ENCODE assay signal across 8 mouse cellular contexts in the genomic region with DNA sequence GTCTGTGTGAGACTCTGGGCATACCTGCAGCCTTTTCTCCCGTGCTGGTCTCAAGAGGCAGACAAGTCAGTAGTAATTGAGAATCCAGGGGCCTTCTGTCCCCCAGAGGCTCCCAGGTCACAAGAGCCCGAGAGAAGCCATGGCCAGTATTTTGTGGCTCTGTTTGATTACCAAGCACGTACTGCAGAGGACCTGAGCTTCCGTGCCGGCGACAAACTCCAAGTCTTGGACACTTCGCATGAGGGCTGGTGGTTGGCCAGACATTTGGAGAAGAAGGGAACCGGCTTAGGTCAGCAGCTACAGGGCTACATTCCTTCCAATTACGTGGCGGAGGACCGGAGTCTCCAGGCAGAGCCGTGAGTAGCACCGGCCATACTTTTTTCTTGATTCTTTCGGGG. TPM values are rescaled to one million over a fixed set of nuclear protein-coding genes. Genes with fewer than 3 reads are reported as not detected.
DNase-seq lines count a peak whose midpoint lies in the region; ATAC-seq and TF ChIP-seq lines count a peak whose summit lies in the region.

No protein-coding gene starts in this region.

- no peak overlapping the region for H3K4me2 ChIP-seq in midbrain, embryonic 11.5 days
- H3K4me2 ChIP-seq in midbrain, embryonic 16.5 days (ENCODE audit: low read length): no peak overlapping the region
- peak overlapping the region; percentile 58 for H3K4me2 ChIP-seq in lung, postnatal 0 days (replicated peaks; ENCODE audit: low read depth, low read length)

- no peaks in the 10 kb centered on the region for H3K4me1 ChIP-seq in midbrain, embryonic 11.5 days (ENCODE audit: control insufficient read depth, insufficient read depth, low read length)
- no peaks in the 10 kb centered on the region for H3K4me1 ChIP-seq in midbrain, embryonic 16.5 days (ENCODE audit: control insufficient read depth, insufficient read depth, low read length)
- H3K4me1 ChIP-seq in lung, postnatal 0 days (ENCODE audit: insufficient read depth, low read depth, low read length): no peaks in the 10 kb centered on the region
- H3K4me1 ChIP-seq in thymus, adult 2 months (replicated peaks; ENCODE audit: control insufficient read depth, insufficient read depth, low read length): no peaks in the 10 kb centered on the region

- no peak overlapping the region for H3K27ac ChIP-seq in midbrain, embryonic 11.5 days (ENCODE audit: low read depth, low read length)
- H3K27ac ChIP-seq in midbrain, embryonic 16.5 days (ENCODE audit: low read length): no peak overlapping the region
- H3K27ac ChIP-seq in lung, postnatal 0 days (ENCODE audit: low read length): peak overlapping the region; percentile 85
- H3K27ac ChIP-seq in thymus, adult 2 months (ENCODE audit: control insufficient read depth, insufficient read depth, low read length): no peak overlapping the region

- no peaks in the 10 kb centered on the region for H3K27me3 ChIP-seq in midbrain, embryonic 11.5 days (ENCODE audit: control insufficient read depth, insufficient read depth, low read length)
- H3K27me3 ChIP-seq in midbrain, embryonic 16.5 days (ENCODE audit: control insufficient read depth, insufficient read depth, low read depth, low read length): no peaks in the 10 kb centered on the region
- no peaks in the 10 kb centered on the region for H3K27me3 ChIP-seq in lung, postnatal 0 days (replicated peaks; ENCODE audit: insufficient read depth, low read length)
- no peaks in the 10 kb centered on the region for H3K27me3 ChIP-seq in thymus, adult 2 months (ENCODE audit: control insufficient read depth, insufficient read depth, low read length)

- TF ChIP-seq CTCF in lung, postnatal 0 days (IDR thresholded peaks at IDR 0.05): no peak
- TF ChIP-seq CTCF in thymus, adult 2 months (IDR thresholded peaks at IDR 0.05; ENCODE audit: borderline replicate concordance, control insufficient read depth, extremely low read depth, insufficient read depth, low read length, poor library complexity): no peak

- WGBS in midbrain, embryonic 11.5 days: 83% methylated on average over 14 of the region's 14 CpGs
- 87% methylated on average over 14 of the region's 14 CpGs for WGBS in midbrain, embryonic 16.5 days
- WGBS in lung, postnatal 0 days: 44% methylated on average over 14 of the region's 14 CpGs
- 71% methylated on average over 14 of the region's 14 CpGs for WGBS in thymus, adult 2 months

- no peak overlapping the region for H3K4me3 ChIP-seq in midbrain, embryonic 11.5 days (ENCODE audit: low read depth, low read length)
- H3K4me3 ChIP-seq in midbrain, embryonic 16.5 days (ENCODE audit: low read depth, low read length): no peak overlapping the region
- H3K4me3 ChIP-seq in lung, postnatal 0 days (ENCODE audit: low read depth, low read length): peak overlapping the region; percentile 41
- no peak overlapping the region for H3K4me3 ChIP-seq in thymus, adult 2 months (ENCODE audit: control insufficient read depth, insufficient read depth, low read length)

- H3K36me3 ChIP-seq in midbrain, embryonic 11.5 days (ENCODE audit: control insufficient read depth, insufficient read depth, low read length): no peaks in the 10 kb centered on the region
- H3K36me3 ChIP-seq in midbrain, embryonic 16.5 days (ENCODE audit: control insufficient read depth, insufficient read depth, low read length): no peaks in the 10 kb centered on the region
- no peaks in the 10 kb centered on the region for H3K36me3 ChIP-seq in lung, postnatal 0 days (ENCODE audit: insufficient read depth, low read length)
- no peaks in the 10 kb centered on the region for H3K36me3 ChIP-seq in thymus, adult 2 months (ENCODE audit: control insufficient read depth, insufficient read depth, low read length)

- peak; percentile 85 for DNase-seq in midbrain, embryonic 11.5 days (ENCODE audit: low spot score, missing footprints)
- peak; percentile 36 for DNase-seq in gastrocnemius, postnatal 14 days
- DNase-seq in kidney, adult 8-10 months: peak; percentile 17 to 46
- peak; percentile 61 for DNase-seq in lung, postnatal 0 days (ENCODE audit: low spot score)
- DNase-seq in c-Kit-positive CD71-positive TER-119-positive erythroid progenitor cells, embryonic 14.5 days (ENCODE audit: low spot score): no peak
- no peak for DNase-seq in thymus, adult 2 months
- DNase-seq in right cerebral cortex, postnatal 36 days (ENCODE audit: low spot score in 2 of 2): no peak

- no peak for TF ChIP-seq POLR2A in thymus, adult 2 months (IDR thresholded peaks at IDR 0.05; ENCODE audit: control insufficient read depth, extremely low read depth, insufficient read depth, low read length, poor library complexity)

- no peak for ATAC-seq in midbrain, embryonic 11.5 days (ENCODE audit: low FRiP score)
- no peak for ATAC-seq in midbrain, embryonic 16.5 days
- ATAC-seq in lung, postnatal 0 days: peak; percentile 72

- intact Hi-C loops in gastrocnemius, postnatal 14 days (cut with DNase I; ENCODE audit: low total_unique reads): no loop called here

- no peak overlapping the region for H3K9ac ChIP-seq in midbrain, embryonic 11.5 days (ENCODE audit: low read length)
- H3K9ac ChIP-seq in midbrain, embryonic 16.5 days (ENCODE audit: low read depth, low read length): no peak overlapping the region
- peak overlapping the region; percentile 36 for H3K9ac ChIP-seq in lung, postnatal 0 days (replicated peaks; ENCODE audit: low read depth)

- TF ChIP-seq EP300 in lung, postnatal 0 days (IDR thresholded peaks at IDR 0.05): no peak

- H3K9me3 ChIP-seq in midbrain, embryonic 11.5 days (ENCODE audit: control insufficient read depth, low read length): no peaks in the 10 kb centered on the region
- no peaks in the 10 kb centered on the region for H3K9me3 ChIP-seq in midbrain, embryonic 16.5 days (replicated peaks; ENCODE audit: control insufficient read depth, low read length, poor library complexity, severe bottlenecking)
- H3K9me3 ChIP-seq in lung, postnatal 0 days (ENCODE audit: low read length): no peaks in the 10 kb centered on the region

RNA-seq across cellular contexts. Expression of a gene that starts 0.8 kb away (rescaled TPM):
- 1.9 and 2.0 TPM in 2 replicates for polyA plus RNA-seq in midbrain, embryonic 11.5 days (2014; fragmentation: Nextera tagmentation; extraction: Ambion mirVana)
- 0.33 and 0.47 TPM in 2 replicates for polyA plus RNA-seq in midbrain, embryonic 16.5 days (2015; fragmentation: Nextera tagmentation; extraction: Ambion mirVana)
- total RNA-seq in gastrocnemius, postnatal 14 days (2021): 1 to 10 TPM; 1.3 to 1.9 TPM
- 4.8 and 5.3 TPM in 2 replicates for polyA plus RNA-seq in lung, postnatal 0 days (2015; fragmentation: Nextera tagmentation; extraction: Ambion mirVana)
- 0.27 and 0.32 TPM in 2 replicates for polyA plus RNA-seq in thymus, adult 2 months (2012; rRNA removed)

Comparison
In these comparisons a context has a peak if more than half of its experiments do, and no peak if none do; other contexts are left out.
1. DNase-seq: peak in midbrain, embryonic 11.5 days (single experiment), gastrocnemius, postnatal 14 days (single experiment), kidney, adult 8-10 months (2 of 2) and lung, postnatal 0 days (single experiment); none in c-Kit-positive CD71-positive TER-119-positive erythroid progenitor cells, embryonic 14.5 days (single experiment), thymus, adult 2 months (single experiment) and right cerebral cortex, postnatal 36 days (0 of 2).